Mouse (Mus musculus) liver, embryonic 14.5 days (tissue): Measurements from ENCODE around the gene Cd3e.

Experiments used
- CTCF ChIP-seq: IDR thresholded peaks from 2 replicates; pipeline ENCODE4 v1.5.1; 2016; ENCODE audit warnings: antibody characterized with exemption, low read depth, control low read depth
- EP300 ChIP-seq: IDR thresholded peaks from 2 replicates; pipeline ENCODE4 v1.6.1; 2016; ENCODE audit warnings: antibody characterized with exemption, low read depth

DNA sequence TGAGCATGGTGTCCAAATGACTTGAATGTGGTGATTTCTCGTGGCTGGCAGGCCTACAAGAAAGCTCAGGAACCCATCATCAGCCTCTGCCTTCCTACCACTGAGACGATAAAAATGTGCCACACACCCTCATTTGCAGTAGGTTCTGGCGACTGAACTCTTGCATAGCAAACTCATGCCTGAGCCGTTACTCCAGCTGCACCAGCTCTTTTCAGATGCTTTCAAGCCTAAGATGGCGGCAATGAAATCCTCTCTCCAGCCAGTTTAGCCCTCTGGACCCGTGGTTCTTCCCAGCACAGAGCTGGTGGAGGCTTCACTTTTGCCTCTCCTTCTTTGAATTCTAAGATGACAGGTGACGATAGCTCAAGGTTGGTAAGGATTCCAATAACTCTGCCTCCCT is 29.6 kb downstream of the Cd3e start:
- TF ChIP-seq CTCF (no peak), EP300 (no peak)
